Mouse (Mus musculus) CH12.LX (cell line): Measurements from ENCODE around the gene Ccdc61. TPM values are rescaled to one million over a fixed set of nuclear protein-coding genes. Genes with fewer than 3 reads are reported as not detected.
A peak's percentile ranks its signal among the peaks of the same experiment; 100 is the strongest.

Experiments used
- DNase-seq: peaks from one replicate; pipeline ENCODE4 v3.0.0-alpha.2; 2013; ENCODE audit errors: extremely low read depth
- H3K27ac ChIP-seq: 2 replicates; pipeline ENCODE4 v1.5.1; 2012; ENCODE audit warnings: low read depth, mild to moderate bottlenecking, control low read depth, moderate library complexity; ENCODE audit not compliant: insufficient read depth
- H3K27me3 ChIP-seq: replicated peaks from 2 replicates; pipeline ENCODE3; 2012; ENCODE audit warnings: inconsistent platforms
- H3K36me3 ChIP-seq, 2 experiments: replicated peaks in 1 of 2; 2 replicates each; pipeline versions ENCODE3 to v1.6.1; 2012; ENCODE audit warnings: inconsistent platforms in 1 of 2, low read length in 1 of 2, mild to moderate bottlenecking in 1 of 2, mixed read lengths in 1 of 2, moderate library complexity in 1 of 2; ENCODE audit not compliant: control insufficient read depth in 1 of 2, insufficient read depth in 1 of 2
- H3K4me1 ChIP-seq, 2 experiments: 2 replicates each; pipeline ENCODE4 v1.6.1; 2012; ENCODE audit warnings: inconsistent platforms in 1 of 2, moderate library complexity in 1 of 2; ENCODE audit not compliant: insufficient read depth in 2 of 2, control insufficient read depth in 1 of 2
- H3K4me2 ChIP-seq: 2 replicates; pipeline ENCODE4 v1.6.1; 2012; ENCODE audit warnings: low read depth, mild to moderate bottlenecking, control low read depth; ENCODE audit not compliant: poor library complexity, insufficient read depth, severe bottlenecking
- H3K4me3 ChIP-seq, 3 experiments: fragments of 150-350 bp in 1 of 3; sonication (generic) in 1 of 3; replicated peaks in 1 of 3; 2 replicates each; pipeline versions ENCODE3 to v1.5.1; 2011 to 2012; ENCODE audit warnings: low read depth in 2 of 3, low read length in 2 of 3, mild to moderate bottlenecking in 2 of 3, moderate library complexity in 2 of 3, control low read depth in 1 of 3, improper control_type of control experiment in 1 of 3, inconsistent platforms in 1 of 3, mixed read lengths in 1 of 3; ENCODE audit not compliant: poor library complexity in 1 of 3
- H3K79me2 ChIP-seq: replicated peaks from 2 replicates; pipeline ENCODE4 v1.6.1; 2012; ENCODE audit warnings: mild to moderate bottlenecking, moderate library complexity; ENCODE audit not compliant: control insufficient read depth, poor library complexity, insufficient read depth, severe bottlenecking; ENCODE audit errors: extremely low read depth
- H3K9ac ChIP-seq: 2 replicates; pipeline ENCODE4 v1.6.1; 2012; ENCODE audit warnings: low read depth, mild to moderate bottlenecking, control low read depth, moderate library complexity; ENCODE audit not compliant: insufficient read depth
- H3K9me3 ChIP-seq: replicated peaks from 2 replicates; pipeline ENCODE3; 2012; ENCODE audit warnings: low read length, inconsistent platforms, mixed read lengths
- CHD2 ChIP-seq: IDR thresholded peaks from 2 replicates; pipeline ENCODE4 v1.6.1; 2011; ENCODE audit warnings: low read length, improper control_type of control experiment
- CTCF ChIP-seq, 2 experiments: IDR thresholded peaks in 1 of 2; conservative IDR thresholded peaks in 1 of 2; 2 replicates each; pipeline ENCODE4 v1.5.1; 2011 to 2012; ENCODE audit warnings: low read depth in 2 of 2, low read length in 2 of 2, improper control_type of control experiment in 1 of 2, inconsistent platforms in 1 of 2, mild to moderate bottlenecking in 1 of 2, moderate library complexity in 1 of 2
- ELF1 ChIP-seq: IDR thresholded peaks from 2 replicates; pipeline ENCODE4 v1.6.1; 2014; ENCODE audit warnings: low read depth, mild to moderate bottlenecking, inconsistent platforms, low read length, improper control_type of control experiment
- HCFC1 ChIP-seq: IDR thresholded peaks from 2 replicates; pipeline ENCODE4 v1.6.1; 2012; ENCODE audit warnings: low read depth, mild to moderate bottlenecking, inconsistent platforms, low read length, improper control_type of control experiment
- IRF4 ChIP-seq: IDR thresholded peaks from 2 replicates; pipeline ENCODE4 v1.6.1; 2014; ENCODE audit warnings: low read depth, mild to moderate bottlenecking, inconsistent platforms, low read length, improper control_type of control experiment
- KAT2A ChIP-seq: IDR thresholded peaks from 2 replicates; pipeline ENCODE4 v1.6.1; 2012; ENCODE audit warnings: low read length, improper control_type of control experiment, inconsistent platforms; ENCODE audit not compliant: insufficient replicate concordance
- MAFK ChIP-seq: IDR thresholded peaks from 2 replicates; pipeline ENCODE4 v1.6.1; 2011; ENCODE audit warnings: low read length, improper control_type of control experiment; ENCODE audit not compliant: insufficient replicate concordance
- MAX ChIP-seq: IDR thresholded peaks from 2 replicates; pipeline ENCODE4 v1.6.1; 2011; ENCODE audit warnings: low read length, improper control_type of control experiment
- MXI1 ChIP-seq: IDR thresholded peaks from 2 replicates; pipeline ENCODE4 v1.6.1; 2011; ENCODE audit warnings: mild to moderate bottlenecking, low read depth, low read length, improper control_type of control experiment
- MYC ChIP-seq: IDR thresholded peaks from 2 replicates; pipeline ENCODE4 v1.6.1; 2011; ENCODE audit warnings: low read depth, mild to moderate bottlenecking, improper control_type of control experiment, low read length
- NELFE ChIP-seq: IDR thresholded peaks from 2 replicates; pipeline ENCODE4 v1.6.1; 2011; ENCODE audit warnings: low read depth, low read length, improper control_type of control experiment
- NRF1 ChIP-seq: IDR thresholded peaks from 2 replicates; pipeline ENCODE4 v1.6.1; 2014; ENCODE audit warnings: low read depth, mild to moderate bottlenecking, inconsistent platforms, low read length, improper control_type of control experiment, moderate library complexity
- PAX5 ChIP-seq: IDR thresholded peaks from 2 replicates; pipeline ENCODE4 v1.6.1; 2012; ENCODE audit warnings: low read length, inconsistent platforms, mixed read lengths
- POLR2A ChIP-seq: IDR thresholded peaks from 2 replicates; pipeline ENCODE4 v1.6.1; 2011; ENCODE audit warnings: low read depth, mild to moderate bottlenecking, improper control_type of control experiment, low read length
- POLR2AphosphoS2 ChIP-seq: IDR thresholded peaks from 2 replicates; pipeline ENCODE4 v1.6.1; 2011; ENCODE audit warnings: low read depth, low read length, improper control_type of control experiment
- SIN3A ChIP-seq: IDR thresholded peaks from 2 replicates; pipeline ENCODE4 v1.6.1; 2012; ENCODE audit warnings: low read length, improper control_type of control experiment, inconsistent platforms
- TCF12 ChIP-seq: IDR thresholded peaks from 2 replicates; pipeline ENCODE4 v1.6.1; 2014; ENCODE audit warnings: low read depth, mild to moderate bottlenecking, inconsistent platforms, low read length, improper control_type of control experiment
- UBTF ChIP-seq: IDR thresholded peaks from 2 replicates; pipeline ENCODE4 v1.6.1; 2012; ENCODE audit warnings: low read depth, mild to moderate bottlenecking, inconsistent platforms, low read length, improper control_type of control experiment, moderate library complexity
- USF1 ChIP-seq: IDR thresholded peaks from 2 replicates; pipeline ENCODE4 v1.6.1; 2014; ENCODE audit warnings: low read depth, mild to moderate bottlenecking, inconsistent platforms, low read length, improper control_type of control experiment
- USF2 ChIP-seq: conservative IDR thresholded peaks from 2 replicates; pipeline ENCODE4 v1.6.1; 2011; ENCODE audit warnings: low read depth, low read length, improper control_type of control experiment
- ZC3H11A ChIP-seq: IDR thresholded peaks from 2 replicates; pipeline ENCODE4 v1.6.1; 2012; ENCODE audit warnings: low read depth, mild to moderate bottlenecking, inconsistent platforms, low read length, improper control_type of control experiment
- ZMIZ1 ChIP-seq: IDR thresholded peaks from 2 replicates; pipeline ENCODE4 v1.6.1; 2012; ENCODE audit warnings: low read depth, mild to moderate bottlenecking, inconsistent platforms, low read length, improper control_type of control experiment
- ZNF384 ChIP-seq: IDR thresholded peaks from 2 replicates; pipeline ENCODE4 v1.6.1; 2012; ENCODE audit warnings: low read depth, low read length, improper control_type of control experiment, inconsistent platforms
- dilution Hi-C: fragments of 300-500 bp; cut with MboI; formaldehyde crosslinking; loops from 2 replicates; pipeline ENCODE4 v1.14.3; 2020; ENCODE audit warnings: low sequenced_read_pairs; ENCODE audit not compliant: extremely low pct_unique_long_range_greater_than_20kb, extremely low pct_ligation_motif_present
- in situ Hi-C: fragments of 300-500 bp; cut with MboI; formaldehyde crosslinking; loops from 3 replicates; pipeline ENCODE4 v1.14.3; 2019; ENCODE audit warnings: low sequenced_read_pairs, low pct_ligation_motif_present, low pct_unique_long_range_greater_than_20kb, mixed read lengths
- polyA plus RNA-seq: library from polyadenylated mRNA; unstranded; fragments of >175 nt; gene quantifications from 2 replicates; pipeline ENCODE4 v1.2.1, GENCODE M21; 2012; ENCODE audit warnings: low read depth; ENCODE audit not compliant: insufficient read length
- total RNA-seq, 2 experiments: library from RNA; depleted of rRNA; stranded (reverse); fragments of 300-350 nt in 1 of 2; fragments of >200 nt in 1 of 2; gene quantifications; 2 replicates each; pipeline ENCODE4 v1.2.3; 2012 to 2014

The Ccdc61 gene
- total and polyA plus RNA-seq, 3 experiments = 11.9 to 17.4 (median 13.2) TPM

DNA sequence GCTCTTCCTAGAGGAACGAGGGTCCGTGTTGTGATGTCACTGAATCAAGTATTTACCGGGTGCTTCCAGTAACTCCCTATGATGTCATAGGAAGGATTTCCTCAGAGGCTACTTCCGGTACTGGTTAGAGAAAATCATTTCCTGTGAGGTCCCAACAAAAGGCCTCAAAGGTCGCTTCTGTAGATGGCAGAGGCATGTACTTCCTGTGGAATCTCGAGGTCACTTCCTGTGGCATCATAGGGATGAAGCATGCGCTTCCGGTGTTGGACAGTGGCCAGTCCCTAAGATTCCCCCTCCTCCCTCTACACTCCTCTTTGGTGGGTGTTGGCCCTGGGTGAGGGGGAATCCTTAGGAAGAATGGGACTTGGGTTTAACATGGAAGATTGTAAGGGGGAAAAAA is 49.2 kb upstream of the Ccdc61 start:
- peak overlapping the region; percentile 32; the same call in 1 of the 2 replicates for H3K4me2 ChIP-seq
- 0 out of 2 replicates have a peak, but pooled peaks cover 3% of the 10 kb centered on the region for H3K79me2 ChIP-seq
- no peaks in the 10 kb centered on the region for H3K36me3 ChIP-seq
- H3K4me3 ChIP-seq = no peak overlapping the region
- in situ Hi-C loops (no loop called here), dilution Hi-C loops (no loop called here)
- peaks cover 14 to 29% of the 10 kb centered on the region in 2 experiments for H3K4me1 ChIP-seq
- peaks cover 9% of the 10 kb centered on the region for H3K9me3 ChIP-seq
- no peak for DNase-seq
- H3K27ac ChIP-seq = no peak overlapping the region
- H3K27me3 ChIP-seq = peaks cover 95% of the 10 kb centered on the region
- no peak overlapping the region for H3K9ac ChIP-seq
- TF ChIP-seq PAX5 (no peak), HCFC1 (peak; percentile 56), ELF1 (peak; percentile 39)
- TF ChIP-seq, all 38 proteins: peak for 2

GRCm38 (mm10) chr7:18958384-18958766 is 48.2 kb upstream of the Ccdc61 start:
- peak overlapping the region; percentile 83 for H3K4me2 ChIP-seq
- peaks cover 14 to 28% of the 10 kb centered on the region in 2 experiments for H3K4me1 ChIP-seq
- H3K79me2 ChIP-seq = 0 out of 2 replicates have a peak, but pooled peaks cover 3% of the 10 kb centered on the region
- dilution Hi-C loops (no loop called here), in situ Hi-C loops (no loop called here)
- H3K27ac ChIP-seq = no peak overlapping the region
- peaks cover 96% of the 10 kb centered on the region for H3K27me3 ChIP-seq
- peaks cover 9% of the 10 kb centered on the region for H3K9me3 ChIP-seq
- no peak for TF ChIP-seq POLR2AphosphoS2
- no peak for TF ChIP-seq TCF12
- no peak for TF ChIP-seq NELFE
- no peak for TF ChIP-seq ZC3H11A
- peak overlapping the region; percentile 73 for H3K9ac ChIP-seq
- no peaks in the 10 kb centered on the region for H3K36me3 ChIP-seq
- H3K4me3 ChIP-seq = peak overlapping the region in 2 of 3 experiments; percentile 22 to 90
- no peak for DNase-seq

DNA sequence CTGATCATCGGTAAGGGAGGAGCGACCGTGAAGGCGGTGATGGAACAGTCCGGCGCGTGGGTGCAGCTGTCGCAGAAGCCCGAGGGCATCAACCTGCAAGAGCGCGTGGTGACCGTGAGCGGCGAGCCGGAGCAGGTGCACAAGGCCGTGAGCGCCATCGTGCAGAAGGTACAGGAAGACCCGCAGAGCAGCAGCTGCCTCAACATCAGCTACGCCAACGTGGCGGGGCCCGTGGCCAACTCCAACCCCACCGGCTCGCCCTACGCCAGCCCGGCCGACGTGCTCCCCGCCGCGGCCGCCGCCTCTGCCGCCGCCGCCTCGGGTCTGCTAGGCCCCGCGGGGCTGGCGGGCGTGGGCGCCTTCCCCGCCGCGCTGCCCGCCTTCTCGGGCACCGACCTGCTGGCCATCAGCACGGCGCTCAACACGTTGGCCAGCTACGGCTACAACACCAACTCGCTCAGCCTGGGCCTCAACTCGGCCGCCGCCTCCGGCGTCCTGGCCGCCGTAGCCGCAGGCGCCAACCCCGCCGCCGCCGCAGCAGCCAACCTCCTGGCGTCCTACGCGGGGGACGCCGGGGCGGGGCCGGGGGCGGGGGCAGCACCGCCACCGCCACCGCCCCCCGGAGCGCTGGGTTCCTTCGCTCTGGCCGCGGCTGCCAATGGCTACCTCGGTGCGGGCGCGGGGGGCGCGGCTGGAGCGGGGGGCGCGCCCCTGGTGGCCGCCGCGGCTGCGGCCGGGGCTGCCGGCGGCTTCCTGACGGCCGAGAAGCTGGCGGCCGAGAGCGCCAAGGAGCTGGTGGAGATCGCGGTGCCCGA is 47.6 kb upstream of the Ccdc61 start:
- H3K27me3 ChIP-seq = peaks cover 94% of the 10 kb centered on the region
- peaks cover 9% of the 10 kb centered on the region for H3K9me3 ChIP-seq
- no peak for DNase-seq
- peaks cover 13 to 24% of the 10 kb centered on the region in 2 experiments for H3K4me1 ChIP-seq
- in situ Hi-C loops = no loop called here
- no peak for TF ChIP-seq CHD2
- peak; percentile 56; the same call in 1 of the 2 replicates for TF ChIP-seq POLR2A
- no peak; the same call in 1 of the 2 replicates for TF ChIP-seq MAX
- TF ChIP-seq MYC = no peak
- no peak for TF ChIP-seq TCF12
- TF ChIP-seq ZC3H11A = no peak
- TF ChIP-seq IRF4 = no peak
- no peak for TF ChIP-seq USF2
- TF ChIP-seq POLR2AphosphoS2 = no peak
- TF ChIP-seq ZMIZ1 = no peak
- TF ChIP-seq HCFC1 = no peak
- no peak for TF ChIP-seq KAT2A
- TF ChIP-seq ZNF384 = no peak
- no peak for TF ChIP-seq USF1
- no peak for TF ChIP-seq CTCF (conservative IDR thresholded peaks at IDR 0.05 in 1 of 2, IDR thresholded peaks at IDR 0.05 in 1 of 2; ENCODE audit: low read depth in 2 of 2, low read length in 2 of 2)
- TF ChIP-seq MAFK = no peak
- peak; percentile 34; the same call in 1 of the 2 replicates for TF ChIP-seq UBTF
- no peak for TF ChIP-seq PAX5
- TF ChIP-seq NRF1 = no peak
- peak; percentile 37; the same call in 1 of the 2 replicates for TF ChIP-seq MXI1
- TF ChIP-seq SIN3A = no peak
- TF ChIP-seq NELFE = 0 out of 2 replicates have a peak, but pooled peaks have one; percentile 33
- TF ChIP-seq, all 38 proteins: peak for 4
- Histone ChIP-seq H3K79me2 (0 out of 2 replicates have a peak, but pooled peaks cover 3% of the 10 kb centered on the region), H3K4me3 (peak overlapping the region; percentile 16 to 90 (median 22)), H3K27ac (no peak overlapping the region), H3K36me3 (no peaks in the 10 kb centered on the region), H3K4me2 (peak overlapping the region; percentile 83), H3K9ac (peak overlapping the region; percentile 73)
- dilution Hi-C loops = no loop called here
